31 mouse cellular contexts compared by ENCODE assay signal in the genomic region with DNA sequence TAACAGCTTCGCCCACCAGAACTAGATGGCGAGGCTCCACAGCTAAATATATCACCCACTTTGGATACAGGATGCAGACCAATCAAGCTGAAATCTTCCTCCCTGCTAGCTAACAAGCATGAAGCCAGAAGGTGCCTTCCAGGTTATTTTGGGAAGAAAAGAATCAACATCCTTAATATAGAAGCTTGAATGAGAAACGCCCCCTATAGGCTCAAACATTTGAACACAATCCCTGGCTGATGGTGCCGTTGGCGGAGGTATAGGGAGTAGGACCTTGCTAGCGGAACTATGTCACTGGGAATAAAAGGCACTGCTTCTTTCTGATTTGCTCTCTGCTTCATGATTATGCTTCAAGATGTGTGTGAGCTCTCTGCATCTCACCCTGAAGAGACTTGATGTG. TPM values are rescaled to one million over a fixed set of nuclear protein-coding genes. Genes with fewer than 3 reads are reported as not detected.
"Had no signal": no experiment of that assay in that cellular context is flagged by ENCODE, and none has a peak within 500 bp of the region (broad histone marks: within the 10 kb centered on the region; RNA-seq: fewer than 3 reads in every experiment).

No protein-coding gene starts in this region.

- H3K9ac ChIP-seq: heart, embryonic 12.5 days; hindbrain, embryonic 12.5 days; hindbrain, embryonic 14.5 days; intestine, embryonic 15.5 days; kidney, embryonic 15.5 days; limb, embryonic 13.5 days; limb, embryonic 15.5 days; liver, embryonic 13.5 days; liver, embryonic 15.5 days; liver, postnatal 0 days had no signal

- ATAC-seq: hindbrain, embryonic 16.5 days; inflammation-experienced regulatory T-cells, adult 6 months; intestine, embryonic 15.5 days; intestine, postnatal 0 days; liver, postnatal 0 days had no signal

- H3K4me1 ChIP-seq: heart, embryonic 10.5 days; heart, embryonic 12.5 days; hindbrain, embryonic 10.5 days; hindbrain, embryonic 12.5 days; intestine, embryonic 15.5 days; kidney, embryonic 15.5 days; limb, embryonic 13.5 days; limb, embryonic 15.5 days; liver, embryonic 13.5 days; liver, embryonic 15.5 days had no signal

- H3K4me3 ChIP-seq: heart, embryonic 10.5 days; heart, embryonic 12.5 days; hindbrain, embryonic 10.5 days; hindbrain, embryonic 12.5 days; intestine, embryonic 15.5 days; kidney, embryonic 15.5 days; limb, embryonic 13.5 days; limb, embryonic 15.5 days; liver, embryonic 13.5 days; liver, embryonic 15.5 days had no signal

- H3K4me2 ChIP-seq: heart, embryonic 12.5 days; hindbrain, embryonic 12.5 days; hindbrain, embryonic 14.5 days; intestine, embryonic 15.5 days; kidney, embryonic 15.5 days; limb, embryonic 13.5 days; limb, embryonic 15.5 days; liver, embryonic 13.5 days; liver, embryonic 15.5 days had no signal

- H3K36me3 ChIP-seq: heart, embryonic 10.5 days; heart, embryonic 12.5 days; hindbrain, embryonic 10.5 days; hindbrain, embryonic 12.5 days; intestine, embryonic 15.5 days; kidney, embryonic 15.5 days; limb, embryonic 13.5 days; limb, embryonic 15.5 days; liver, embryonic 13.5 days; liver, embryonic 15.5 days had no signal

- H3K27me3 ChIP-seq: heart, embryonic 12.5 days; hindbrain, embryonic 12.5 days; intestine, embryonic 15.5 days; kidney, embryonic 15.5 days; limb, embryonic 13.5 days; limb, embryonic 15.5 days; liver, embryonic 13.5 days; liver, embryonic 15.5 days had no signal

- H3K9me3 ChIP-seq: heart, embryonic 10.5 days; heart, embryonic 12.5 days; hindbrain, embryonic 12.5 days; intestine, embryonic 15.5 days; kidney, embryonic 15.5 days; limb, embryonic 13.5 days; limb, embryonic 15.5 days; liver, embryonic 13.5 days; liver, embryonic 15.5 days had no signal

- DNase-seq: gastrocnemius, postnatal 14 days; gastrocnemius, postnatal 36 days; heart, adult 18-20 months; heart, postnatal 10 days; heart, postnatal 4 days; kidney, adult 18-20 months; kidney, adult 9 months; kidney, postnatal 14 days; kidney, postnatal 36 days; layer of hippocampus, adult 9-11 months; layer of hippocampus, postnatal 36 days; left cerebral cortex, postnatal 4 days; liver, embryonic 13.5 days; liver, postnatal 0 days had no signal

- H3K27ac ChIP-seq: heart, embryonic 10.5 days; hindbrain, embryonic 10.5 days; hindbrain, embryonic 12.5 days; hindbrain, embryonic 14.5 days; intestine, embryonic 15.5 days; kidney, embryonic 15.5 days; kidney, postnatal 0 days; limb, embryonic 13.5 days; limb, embryonic 15.5 days; liver, embryonic 13.5 days; liver, embryonic 15.5 days had no signal

RNA-seq across cellular contexts. Expression of a gene that starts 9.3 kb away (rescaled TPM):
- total RNA-seq: granulocyte monocyte progenitor cell, adult 5-6 weeks; liver, adult 2 months had no signal
- polyA plus RNA-seq: liver, adult 2 months had no signal

RNA-seq across cellular contexts. Expression of a gene that starts 57.6 kb away (rescaled TPM):
- polyA plus RNA-seq: large intestine, adult 2 months; liver, adult 2 months had no signal
